Mouse (Mus musculus) liver, embryonic 14.5 days (tissue): ENCODE results near the gene Rrp9. TPM values are rescaled to one million over a fixed set of nuclear protein-coding genes. Genes with fewer than 3 reads are reported as not detected.

ENCODE experiments used
- ATAC-seq: fragments of 200-750 bp; cut with Nextera tagmentation; 2 replicates; pipeline ENCODE4 v1.8.0; 2017; ENCODE audit warnings: moderate number of reproducible peaks, mild to moderate bottlenecking, moderate library complexity; ENCODE audit not compliant: insufficient read depth
- DNase-seq, 3 experiments: peaks; one replicate each; pipeline ENCODE4 v3.0.0-alpha.2; 2012 to 2013; ENCODE audit warnings: low read depth in 3 of 3, low spot score in 3 of 3
- H3K27ac ChIP-seq: fragments of 300-500 bp; sonication (generic); 2 replicates; pipeline ENCODE4 v1.5.1; 2014; ENCODE audit warnings: moderate library complexity, mild to moderate bottlenecking, control low read depth, inconsistent platforms
- H3K27me3 ChIP-seq: fragments of 300-500 bp; sonication (generic); 2 replicates; pipeline ENCODE4 v1.6.1; 2014; ENCODE audit warnings: mild to moderate bottlenecking, low read length, moderate library complexity; ENCODE audit not compliant: control insufficient read depth, insufficient read depth
- H3K36me3 ChIP-seq: fragments of 300-500 bp; sonication (generic); replicated peaks from 2 replicates; pipeline ENCODE4 v1.6.1; 2014; ENCODE audit warnings: low read depth; ENCODE audit not compliant: control insufficient read depth, insufficient read depth
- H3K4me1 ChIP-seq, 2 experiments: fragments of 200-500 bp in 1 of 2; fragments of 300-500 bp in 1 of 2; sonication (generic) in 1 of 2; replicated peaks; 2 replicates each; pipeline ENCODE4 v1.6.1; 2012 to 2014; ENCODE audit warnings: antibody characterized with exemption in 1 of 2, inconsistent platforms in 1 of 2, low read length in 1 of 2; ENCODE audit not compliant: control insufficient read depth in 2 of 2, insufficient read depth in 2 of 2
- H3K4me2 ChIP-seq: fragments of 300-500 bp; sonication (generic); 2 replicates; pipeline ENCODE4 v1.6.1; 2014; ENCODE audit warnings: low read depth, mild to moderate bottlenecking, control low read depth, moderate library complexity
- H3K4me3 ChIP-seq, 2 experiments: fragments of 200-500 bp in 1 of 2; fragments of 300-500 bp in 1 of 2; sonication (generic) in 1 of 2; 2 replicates each; pipeline ENCODE4 v1.5.1; 2012 to 2014; ENCODE audit warnings: low read depth in 2 of 2, low read length in 2 of 2, mild to moderate bottlenecking in 2 of 2, control low read depth in 1 of 2, inconsistent platforms in 1 of 2, moderate library complexity in 1 of 2; ENCODE audit not compliant: insufficient read depth in 1 of 2
- H3K9ac ChIP-seq: fragments of 300-500 bp; sonication (generic); replicated peaks from 2 replicates; pipeline ENCODE4 v1.6.1; 2014; ENCODE audit warnings: mild to moderate bottlenecking, control low read depth, moderate library complexity
- H3K9me3 ChIP-seq: fragments of 300-500 bp; sonication (generic); 2 replicates; pipeline ENCODE4 v1.6.1; 2016; ENCODE audit warnings: low read length, mixed read lengths; ENCODE audit not compliant: control insufficient read depth
- CTCF ChIP-seq: IDR thresholded peaks from 2 replicates; pipeline ENCODE4 v1.5.1; 2016; ENCODE audit warnings: antibody characterized with exemption, low read depth, control low read depth
- EP300 ChIP-seq: IDR thresholded peaks from 2 replicates; pipeline ENCODE4 v1.6.1; 2016; ENCODE audit warnings: antibody characterized with exemption, low read depth
- WGBS: fragments of 180-500 bp; shearing (Covaris S2); extraction: QIAGEN DNeasy Blood & Tissue Kit; methylation state at CpG from one replicate; pipeline ENCODE4 v1.1.7; 2014; ENCODE audit not compliant: insufficient replicate concordance; 5-methylcytosine and 5-hydroxymethylcytosine counted together
- polyA plus RNA-seq, 2 experiments: library from polyadenylated mRNA; depleted of rRNA in 1 of 2; stranded (reverse) in 1 of 2; unstranded in 1 of 2; fragments of >200 nt; fragmentation: Nextera tagmentation in 1 of 2; extraction: Ambion mirVana in 1 of 2; gene quantifications; 2 replicates each; pipeline versions ENCODE4 v1.2.1 to v1.2.3; 2012 to 2014

Gene Rrp9
- polyA plus RNA-seq, 2 experiments: 18.8 to 22.1 TPM

GRCm38 (mm10) chr9:106448498-106449031, 27.2 kb upstream of the Rrp9 start:
- no peak overlapping the region for H3K27ac ChIP-seq
- peak overlapping the region; percentile 50 for H3K9ac ChIP-seq
- H3K36me3 ChIP-seq: no peaks in the 10 kb centered on the region
- peaks cover 11 to 20% of the 10 kb centered on the region in 2 experiments for H3K4me1 ChIP-seq
- H3K4me3 ChIP-seq: peak overlapping the region; percentile 52 to 73
- peak; percentile 78 for TF ChIP-seq CTCF
- TF ChIP-seq EP300: no peak
- H3K9me3 ChIP-seq: no peaks in the 10 kb centered on the region
- H3K4me2 ChIP-seq: peak overlapping the region; percentile 78
- DNase-seq (no peak), ATAC-seq (peak; percentile 36; the same call in 1 of the 2 replicates)
- 1% methylated on average over 23 of the region's 23 CpGs for WGBS
- H3K27me3 ChIP-seq: peaks cover 9% of the 10 kb centered on the region

GRCm38 (mm10) chr9:106449947-106450346, 25.8 kb upstream of the Rrp9 start:
- Histone ChIP-seq H3K4me3 (no peak overlapping the region), H3K4me1 (peaks cover 11 to 24% of the 10 kb centered on the region in 2 experiments), H3K36me3 (no peaks in the 10 kb centered on the region), H3K27ac (no peak overlapping the region), H3K27me3 (peaks cover 12% of the 10 kb centered on the region), H3K4me2 (peak overlapping the region; percentile 3; the same call in 1 of the 2 replicates), H3K9ac (no peak overlapping the region), H3K9me3 (no peaks in the 10 kb centered on the region)
- DNase-seq (no peak), ATAC-seq (no peak)
- TF ChIP-seq EP300 (no peak), CTCF (no peak)
- WGBS: 80% methylated on average over 8 of the region's 8 CpGs

- H3K27me3 ChIP-seq: peaks cover 13% of the 10 kb centered on the region
- no peaks in the 10 kb centered on the region for H3K9me3 ChIP-seq
- ATAC-seq (no peak), DNase-seq (no peak)
- no peak overlapping the region for H3K4me3 ChIP-seq
- peaks cover 11 to 24% of the 10 kb centered on the region in 2 experiments for H3K4me1 ChIP-seq
- WGBS: 37% methylated on average over 9 of the region's 9 CpGs
- H3K9ac ChIP-seq: no peak overlapping the region
- H3K27ac ChIP-seq: no peak overlapping the region
- H3K36me3 ChIP-seq: no peaks in the 10 kb centered on the region
- TF ChIP-seq CTCF (no peak), EP300 (no peak)
- peak overlapping the region; percentile 14; the same call in 1 of the 2 replicates for H3K4me2 ChIP-seq
These were observed 25.1 kb upstream of the Rrp9 start for GRCm38 (mm10) chr9:106450661-106451060.

- Histone ChIP-seq H3K9me3 (no peaks in the 10 kb centered on the region), H3K27me3 (peaks cover 13% of the 10 kb centered on the region), H3K36me3 (no peaks in the 10 kb centered on the region), H3K9ac (no peak overlapping the region), H3K4me2 (no peak overlapping the region), H3K27ac (no peak overlapping the region), H3K4me3 (no peak overlapping the region), H3K4me1 (peaks cover 11 to 20% of the 10 kb centered on the region in 2 experiments)
- no peak for DNase-seq
- ATAC-seq: no peak
- no peak for TF ChIP-seq EP300
- TF ChIP-seq CTCF: no peak
- WGBS: 67% methylated on average over 11 of the region's 11 CpGs
These were observed 24.5 kb upstream of the Rrp9 start for GRCm38 (mm10) chr9:106451298-106451697.

GRCm38 (mm10) chr9:106451899-106452298, 23.9 kb upstream of the Rrp9 start:
- WGBS: 43% methylated on average over 2 of the region's 2 CpGs
- DNase-seq (no peak), ATAC-seq (no peak)
- H3K4me1 ChIP-seq: peaks cover 11 to 15% of the 10 kb centered on the region in 2 experiments
- H3K4me3 ChIP-seq: no peak overlapping the region
- H3K9me3 ChIP-seq: no peaks in the 10 kb centered on the region
- no peak overlapping the region for H3K27ac ChIP-seq
- H3K36me3 ChIP-seq: no peaks in the 10 kb centered on the region
- no peak overlapping the region for H3K9ac ChIP-seq
- TF ChIP-seq CTCF (no peak), EP300 (no peak)
- H3K27me3 ChIP-seq: peaks cover 13% of the 10 kb centered on the region
- no peak overlapping the region for H3K4me2 ChIP-seq
